Mouse (Mus musculus): Measurements from ENCODE around the gene Plcb3. TPM values are rescaled to one million over a fixed set of nuclear protein-coding genes. Genes with fewer than 3 reads are reported as not detected.
A peak's percentile ranks its signal among the peaks of the same experiment; 100 is the strongest.

Gene Plcb3
- total RNA-seq, 2 experiments from 2014 or later, result 17.0 to 18.5 TPM

- DNase-seq, result peak; percentile 84 to 85
- intact Hi-C loops (cut with DNase I), result loop anchor here (2.0 kb wide), 2 partner anchors 39 to 69 kb away; partner anchors contain the start of gene Rps6ka4
These were observed 66.6 kb downstream of the Plcb3 start, which contains the start of the genes Trmt112 and Prdx5 for GRCm38 (mm10) chr19:6909507-6910289. TSS of gene Trmt112 (plus strand) at chr19:6909698. TSS of gene Prdx5 (minus strand) at chr19:6910106.

- intact Hi-C loops (cut with DNase I), result loop anchor here (2.0 kb wide), 2 partner anchors 38 to 68 kb away; partner anchors contain the start of gene Rps6ka4
- DNase-seq, result no peak
These were observed 67.2 kb downstream of the Plcb3 start for GRCm38 (mm10) chr19:6909021-6909420.

- no peak for DNase-seq
- intact Hi-C loops (cut with DNase I), result loop anchor here (2.0 kb wide), 2 partner anchors 37 to 67 kb away; partner anchors contain the start of gene Rps6ka4
These were observed 68.3 kb downstream of the Plcb3 start for GRCm38 (mm10) chr19:6907811-6908540.

- intact Hi-C loops (cut with DNase I), result no loop called here
- DNase-seq, result no peak
These were observed 69.2 kb downstream of the Plcb3 start for GRCm38 (mm10) chr19:6907094-6907493.

- DNase-seq, result no peak
- intact Hi-C loops (cut with DNase I), result no loop called here
These were observed 70.1 kb downstream of the Plcb3 start for GRCm38 (mm10) chr19:6906199-6906598.

- intact Hi-C loops (cut with DNase I), result no loop called here
- DNase-seq, result no peak
These were observed 70.6 kb downstream of the Plcb3 start for GRCm38 (mm10) chr19:6905498-6906159.

GRCm38 (mm10) chr19:6904846-6905245 lies 71.4 kb downstream of the Plcb3 start:
- intact Hi-C loops (cut with DNase I), result no loop called here
- DNase-seq, result no peak

GRCm38 (mm10) chr19:6903031-6903430 lies 73.2 kb downstream of the Plcb3 start:
- intact Hi-C loops (cut with DNase I), result no loop called here
- no peak for DNase-seq

Small RNAs within 50 kb of the gene (microRNA-seq; reads per million reads assigned to microRNA genes)
- 5.4 to 7.9 reads per million in 2 experiments for gene Mir6990 (ENCODE audit: borderline number of aligned reads in 2 of 2)

Other genes starting within 250 kb of the Plcb3 start
- 10 to 100 TPM; 17.4 to 19.4 TPM for gene Rps6ka4, start 135.8 kb downstream of the Plcb3 start, total RNA-seq (2021)
- under 1 TPM; 0.69 to 0.92 TPM for gene Ccdc88b, start 118.3 kb downstream of the Plcb3 start, total RNA-seq (2021)
- 10 to 100 TPM; 27.8 to 30.3 TPM for gene Trmt112, start 66.8 kb downstream of the Plcb3 start, total RNA-seq (2021)
- gene Prdx5, start 66.4 kb downstream of the Plcb3 start, total RNA-seq (2021), result 100 to 1,000 TPM; 693 to 776 TPM
- 100 to 1,000 TPM; 146 to 154 TPM for gene Esrra, start 54.7 kb downstream of the Plcb3 start, total RNA-seq (2021)
- gene Catsperz, start 51.1 kb downstream of the Plcb3 start, total RNA-seq (2021), result not detected
- gene Kcnk4, start 42.0 kb downstream of the Plcb3 start, total RNA-seq (2021), result not detected
- 10 to 100 TPM; 22.0 to 24.7 TPM for gene Bad, start 34.6 kb downstream of the Plcb3 start, total RNA-seq (2021)
- 10 to 100 TPM; 37.3 to 39.1 TPM for gene Gpr137, start 34.0 kb downstream of the Plcb3 start, total RNA-seq (2021)
- 10 to 100 TPM; 77.3 to 95.8 TPM for gene Ppp1r14b, start 1.5 kb downstream of the Plcb3 start, total RNA-seq (2021)
- 10 to 100 TPM; 18.8 to 20.5 TPM for gene Fkbp2, start 4.0 kb upstream of the Plcb3 start, total RNA-seq (2021)
- 100 to 1,000 TPM; 438 to 444 TPM for gene Vegfb, start 11.2 kb upstream of the Plcb3 start, total RNA-seq (2021)
- gene Dnajc4, start 16.1 kb upstream of the Plcb3 start, total RNA-seq (2021), result 10 to 100 TPM; 51.0 to 57.1 TPM
- gene Nudt22, start 19.6 kb upstream of the Plcb3 start, total RNA-seq (2021), result 10 to 100 TPM; 27.0 to 28.9 TPM
- 10 to 100 TPM; 23.0 to 25.5 TPM for gene Trpt1, start 19.7 kb upstream of the Plcb3 start, total RNA-seq (2021)
- 1 to 10 TPM; 4.2 to 5.9 TPM for gene Fermt3, start 43.0 kb upstream of the Plcb3 start, total RNA-seq (2021)
- gene Stip1, start 63.5 kb upstream of the Plcb3 start, total RNA-seq (2021), result 100 to 1,000 TPM in 1 of 2 experiments, 10 to 100 TPM in 1; 98.7 to 126 TPM
- gene Macrod1, start 80.3 kb upstream of the Plcb3 start, total RNA-seq (2021), result 100 to 1,000 TPM; 272 to 280 TPM
- gene Flrt1, start 129.3 kb upstream of the Plcb3 start, total RNA-seq (2021), result under 1 TPM; 0.84 to 1.00 TPM
- gene Otub1, start 229.8 kb upstream of the Plcb3 start, total RNA-seq (2021), result 10 to 100 TPM; 72.2 to 72.6 TPM
- gene Cox8a, start 241.1 kb upstream of the Plcb3 start, total RNA-seq (2021), result 100 to 1,000 TPM; 395 to 437 TPM

Data from heart, postnatal 36 days (tissue).